Mouse (Mus musculus) hindbrain, embryonic 13.5 days (tissue): ENCODE data around the gene Prdm15. TPM values are rescaled to one million over a fixed set of nuclear protein-coding genes. Genes with fewer than 3 reads are reported as not detected.

Experiments
- ATAC-seq: fragments of 200-750 bp; cut with Nextera tagmentation; 2 replicates; pipeline ENCODE4 v1.8.0; 2017; ENCODE audit warnings: moderate TSS enrichment; ENCODE audit not compliant: low FRiP score
- H3K27ac ChIP-seq: fragments of 300-500 bp; sonication (generic); 2 replicates; pipeline ENCODE4 v1.5.1; 2015; ENCODE audit warnings: inconsistent platforms, mild to moderate bottlenecking, moderate library complexity
- H3K27me3 ChIP-seq: fragments of 300-500 bp; sonication (generic); 2 replicates; pipeline ENCODE4 v1.6.1; 2015; ENCODE audit warnings: mild to moderate bottlenecking, inconsistent platforms
- H3K36me3 ChIP-seq: fragments of 300-500 bp; sonication (generic); 2 replicates; pipeline ENCODE4 v1.6.1; 2015; ENCODE audit warnings: mild to moderate bottlenecking, inconsistent platforms
- H3K4me1 ChIP-seq: fragments of 300-500 bp; sonication (generic); replicated peaks from 2 replicates; pipeline ENCODE4 v1.6.1; 2015; ENCODE audit warnings: inconsistent platforms
- H3K4me2 ChIP-seq: fragments of 300-500 bp; sonication (generic); 2 replicates; pipeline ENCODE4 v1.6.1; 2015; ENCODE audit warnings: inconsistent platforms, mild to moderate bottlenecking, moderate library complexity
- H3K4me3 ChIP-seq: fragments of 300-500 bp; sonication (generic); 2 replicates; pipeline ENCODE4 v1.5.1; 2015; ENCODE audit warnings: mild to moderate bottlenecking, inconsistent platforms
- H3K9ac ChIP-seq: fragments of 300-500 bp; sonication (generic); 2 replicates; pipeline ENCODE4 v1.6.1; 2015; ENCODE audit warnings: mild to moderate bottlenecking, inconsistent platforms
- H3K9me3 ChIP-seq: fragments of 300-500 bp; sonication (generic); 2 replicates; pipeline ENCODE4 v1.6.1; 2016; ENCODE audit warnings: inconsistent platforms
- WGBS: fragments of 180-500 bp; shearing (Covaris S2); methylation state at CpG from one replicate; pipeline ENCODE4 v1.1.7; 2015; 5-methylcytosine and 5-hydroxymethylcytosine counted together
- microRNA-seq: library from miRNA; unstranded; fragments of <30 nt; microRNA quantifications from one replicate; pipeline ENCODE4, GENCODE M21; 2016
- polyA plus RNA-seq: library from polyadenylated mRNA; unstranded; fragments of >200 nt; fragmentation: Nextera tagmentation; extraction: Ambion mirVana; gene quantifications from 2 replicates; pipeline ENCODE4 v1.2.1, GENCODE M21; 2015

The Prdm15 gene
- polyA plus RNA-seq, 1 experiment from 2014 or later, result 14.5 TPM

DNA sequence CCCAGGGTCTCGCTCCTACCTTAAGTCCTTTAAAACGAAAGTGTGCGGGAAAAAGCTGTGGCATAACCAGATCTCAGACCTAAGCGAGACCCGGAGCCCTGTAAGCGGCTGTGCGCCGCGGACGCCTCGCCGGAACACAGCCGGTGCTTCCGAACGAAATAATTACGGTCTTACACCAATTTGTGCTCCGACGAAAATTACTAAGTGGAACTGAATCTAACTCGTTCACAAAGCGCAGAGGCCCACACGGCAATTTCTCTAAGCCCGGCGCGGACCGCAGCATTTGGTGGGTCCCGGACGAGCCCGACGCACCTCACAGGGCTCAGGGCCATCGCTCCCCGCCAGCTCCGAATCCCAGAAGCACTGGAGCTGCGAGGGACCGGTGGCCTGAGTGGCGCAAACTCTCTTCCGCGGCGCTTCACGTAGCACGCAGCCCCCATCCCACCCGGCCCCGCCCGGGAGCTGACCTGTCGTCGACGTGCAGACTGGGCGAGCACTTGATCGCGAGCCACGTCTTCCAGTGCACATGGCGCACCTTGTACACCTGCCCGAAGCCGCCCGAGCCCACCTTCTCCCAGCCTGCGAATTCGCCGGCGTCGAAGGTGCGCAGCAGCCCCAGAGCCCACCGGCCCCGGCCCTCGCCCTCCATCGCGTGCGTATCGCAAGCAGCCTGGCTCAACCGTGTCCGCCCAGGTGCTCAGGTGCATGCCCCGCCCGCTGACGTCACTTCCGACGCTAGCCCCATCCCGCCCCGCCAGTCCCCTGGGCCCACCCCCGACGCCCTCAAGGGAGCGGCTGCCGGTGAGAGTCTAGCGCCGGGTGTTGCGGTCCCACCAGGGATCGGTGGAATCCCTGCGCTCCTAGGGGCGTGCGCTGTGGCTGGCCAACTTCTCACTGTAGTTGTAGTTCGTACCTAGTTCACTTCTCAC, 88.3 kb downstream of the Prdm15 start, which contains the start of gene Ripk4:
Gene Ripk4 (minus strand): TSS at position 727 of the 929 bp plus-strand sequence.
- no peaks in the 10 kb centered on the region for H3K36me3 ChIP-seq
- WGBS, result under 1% methylated on average over 88 of the region's 88 CpGs
- no peaks in the 10 kb centered on the region for H3K9me3 ChIP-seq
- H3K27me3 ChIP-seq, result peaks cover 67% of the 10 kb centered on the region
- peak within 1 kb of the TSS; percentile 68 for H3K4me2 ChIP-seq
- peak; percentile 71 for ATAC-seq
- H3K4me3 ChIP-seq, result peak within 1 kb of the TSS; percentile 44
- H3K27ac ChIP-seq, result no peak within 1 kb of the TSS
- peaks cover 14% of the 10 kb centered on the region for H3K4me1 ChIP-seq
- peak within 1 kb of the TSS; percentile 56 for H3K9ac ChIP-seq

- H3K4me3 ChIP-seq, result no peak overlapping the region
- H3K4me1 ChIP-seq, result peaks cover 14% of the 10 kb centered on the region
- no peak overlapping the region for H3K27ac ChIP-seq
- peaks cover 66% of the 10 kb centered on the region for H3K27me3 ChIP-seq
- H3K9ac ChIP-seq, result no peak overlapping the region
- H3K36me3 ChIP-seq, result no peaks in the 10 kb centered on the region
- H3K4me2 ChIP-seq, result no peak overlapping the region
- H3K9me3 ChIP-seq, result no peaks in the 10 kb centered on the region
- 57% methylated on average over 2 of the region's 2 CpGs for WGBS
- no peak for ATAC-seq
Observed at GRCm38 (mm10) chr16:97761782-97762181, 89.9 kb downstream of the Prdm15 start.

GRCm38 (mm10) chr16:97759681-97760080, 92.0 kb downstream of the Prdm15 start:
- no peak overlapping the region for H3K4me3 ChIP-seq
- no peaks in the 10 kb centered on the region for H3K36me3 ChIP-seq
- no peaks in the 10 kb centered on the region for H3K9me3 ChIP-seq
- no peak overlapping the region for H3K9ac ChIP-seq
- WGBS, result 43% methylated on average over 3 of the region's 3 CpGs
- no peak overlapping the region for H3K4me2 ChIP-seq
- no peak overlapping the region for H3K27ac ChIP-seq
- peaks cover 45% of the 10 kb centered on the region for H3K27me3 ChIP-seq
- H3K4me1 ChIP-seq, result peaks cover 14% of the 10 kb centered on the region
- no peak for ATAC-seq

- Histone ChIP-seq H3K36me3 (no peaks in the 10 kb centered on the region), H3K9me3 (no peaks in the 10 kb centered on the region), H3K9ac (no peak overlapping the region), H3K4me1 (peaks cover 7% of the 10 kb centered on the region), H3K4me2 (no peak overlapping the region), H3K27me3 (peaks cover 31% of the 10 kb centered on the region), H3K27ac (no peak overlapping the region), H3K4me3 (no peak overlapping the region)
- 87% methylated on average over 2 of the region's 2 CpGs for WGBS
- no peak for ATAC-seq
Observed at GRCm38 (mm10) chr16:97758288-97758687, 93.4 kb downstream of the Prdm15 start.

- no peak overlapping the region for H3K27ac ChIP-seq
- 82% methylated on average over 2 of the region's 2 CpGs for WGBS
- ATAC-seq, result no peak
- no peak overlapping the region for H3K4me3 ChIP-seq
- H3K9ac ChIP-seq, result no peak overlapping the region
- no peaks in the 10 kb centered on the region for H3K36me3 ChIP-seq
- H3K4me2 ChIP-seq, result no peak overlapping the region
- no peaks in the 10 kb centered on the region for H3K9me3 ChIP-seq
- H3K27me3 ChIP-seq, result peaks cover 13% of the 10 kb centered on the region
- H3K4me1 ChIP-seq, result no peaks in the 10 kb centered on the region
Observed at GRCm38 (mm10) chr16:97756460-97756859, 95.2 kb downstream of the Prdm15 start.

GRCm38 (mm10) chr16:97752316-97752941, 99.2 kb downstream of the Prdm15 start:
- 93% methylated on average over 3 of the region's 3 CpGs for WGBS
- no peak overlapping the region for H3K27ac ChIP-seq

GRCm38 (mm10) chr16:97751884-97752283, 99.8 kb downstream of the Prdm15 start:
- Histone ChIP-seq H3K4me3 (no peak overlapping the region), H3K27ac (no peak overlapping the region), H3K4me1 (no peaks in the 10 kb centered on the region), H3K4me2 (no peak overlapping the region), H3K9me3 (no peaks in the 10 kb centered on the region), H3K36me3 (no peaks in the 10 kb centered on the region), H3K9ac (no peak overlapping the region), H3K27me3 (no peaks in the 10 kb centered on the region)
- ATAC-seq, result no peak
- WGBS, result 80% methylated on average over 8 of the region's 8 CpGs

More at GRCm38 (mm10) chr16:97752316-97752941, 99.2 kb downstream of the Prdm15 start:
- no peak for ATAC-seq
- Histone ChIP-seq H3K27me3 (no peaks in the 10 kb centered on the region), H3K9ac (no peak overlapping the region), H3K4me1 (no peaks in the 10 kb centered on the region), H3K9me3 (no peaks in the 10 kb centered on the region), H3K4me3 (no peak overlapping the region), H3K36me3 (no peaks in the 10 kb centered on the region), H3K4me2 (no peak overlapping the region)

DNA sequence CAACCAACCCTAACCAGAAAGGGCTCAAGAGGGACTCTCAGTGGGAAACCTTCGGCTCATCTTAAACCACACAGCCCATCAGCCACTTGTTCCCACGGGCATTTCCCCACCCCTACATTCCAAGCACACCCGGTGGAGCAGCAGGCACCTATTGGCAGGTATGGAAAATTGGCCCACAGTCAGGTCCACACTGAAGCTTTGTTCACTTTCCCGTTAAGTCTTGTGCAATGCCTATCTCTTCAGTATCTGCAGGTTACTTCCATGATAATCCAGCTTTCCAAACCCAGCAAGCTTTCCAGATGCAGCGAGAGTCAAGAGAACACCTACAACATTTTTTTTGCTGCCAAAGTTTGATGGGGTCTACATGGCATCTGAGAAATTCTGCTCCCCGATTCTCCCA, 103.2 kb downstream of the Prdm15 start:
- H3K36me3 ChIP-seq, result no peaks in the 10 kb centered on the region
- no peaks in the 10 kb centered on the region for H3K9me3 ChIP-seq
- no peak overlapping the region for H3K9ac ChIP-seq
- H3K4me1 ChIP-seq, result no peaks in the 10 kb centered on the region
- 94% methylated on average over 6 of the region's 6 CpGs for whole genome bisulfite sequencing
- no peak for ATAC-seq
- no peak overlapping the region for H3K4me3 ChIP-seq
- H3K27me3 ChIP-seq, result no peaks in the 10 kb centered on the region
- no peak overlapping the region for H3K27ac ChIP-seq
- no peak overlapping the region for H3K4me2 ChIP-seq

Small RNA genes within 50 kb of the gene (microRNA-seq; reads per million reads assigned to microRNA genes)
- not detected for gene Mir6964

Other genes starting within 250 kb of the Prdm15 start
- 0.19 TPM in 1 of 2 replicates, not detected in the other for gene Tmprss2, start 240.7 kb downstream of the Prdm15 start, polyA plus RNA-seq
- 0.53 and 0.63 TPM in 2 replicates for gene Ripk4, start 88.1 kb downstream of the Prdm15 start, polyA plus RNA-seq
- 13.9 and 14.0 TPM in 2 replicates for gene C2cd2, start 110.7 kb upstream of the Prdm15 start, polyA plus RNA-seq
- 12.3 and 13.5 TPM in 2 replicates for gene Zbtb21, start 110.8 kb upstream of the Prdm15 start, polyA plus RNA-seq
- 21.9 and 22.3 TPM in 2 replicates for gene B230307C23Rik, start 145.5 kb upstream of the Prdm15 start, polyA plus RNA-seq
- gene A630089N07Rik, start 230.6 kb upstream of the Prdm15 start, polyA plus RNA-seq, result 14.3 and 14.4 TPM in 2 replicates